Mouse (Mus musculus) midbrain, embryonic 14.5 days (tissue): ENCODE measurements around the gene Cln6. TPM values are rescaled to one million over a fixed set of nuclear protein-coding genes. Genes with fewer than 3 reads are reported as not detected.

Experiments used
- ATAC-seq: fragments of 200-750 bp; cut with Nextera tagmentation; 2 replicates; pipeline ENCODE4 v1.8.0; 2017; ENCODE audit warnings: moderate number of reproducible peaks, moderate library complexity; ENCODE audit not compliant: low FRiP score, low TSS enrichment
- DNase-seq: peaks from one replicate; pipeline ENCODE4 v3.0.0-alpha.2; 2015
- H3K27ac ChIP-seq: fragments of 300-500 bp; sonication (generic); replicated peaks from 2 replicates; pipeline ENCODE4 v1.5.1; 2014; ENCODE audit warnings: mild to moderate bottlenecking, low read depth, low read length, moderate library complexity
- H3K27me3 ChIP-seq: fragments of 300-500 bp; sonication (generic); 2 replicates; pipeline ENCODE4 v1.6.1; 2014; ENCODE audit warnings: low read length, control low read depth, mixed read lengths; ENCODE audit not compliant: control insufficient read depth, insufficient read depth
- H3K36me3 ChIP-seq: fragments of 300-500 bp; sonication (generic); 2 replicates; pipeline ENCODE4 v1.6.1; 2014; ENCODE audit warnings: low read length, control low read depth; ENCODE audit not compliant: control insufficient read depth, insufficient read depth
- H3K4me1 ChIP-seq: fragments of 300-500 bp; sonication (generic); 2 replicates; pipeline ENCODE4 v1.6.1; 2014; ENCODE audit warnings: mild to moderate bottlenecking, antibody characterized with exemption, low read length, control low read depth; ENCODE audit not compliant: control insufficient read depth, insufficient read depth
- H3K4me2 ChIP-seq: fragments of 300-500 bp; sonication (generic); 2 replicates; pipeline ENCODE4 v1.6.1; 2014; ENCODE audit warnings: mild to moderate bottlenecking, low read length, moderate library complexity
- H3K4me3 ChIP-seq: fragments of 300-500 bp; sonication (generic); replicated peaks from 2 replicates; pipeline ENCODE4 v1.5.1; 2014; ENCODE audit warnings: low read depth, low read length
- H3K9ac ChIP-seq: fragments of 300-500 bp; sonication (generic); replicated peaks from 2 replicates; pipeline ENCODE4 v1.6.1; 2014; ENCODE audit warnings: mild to moderate bottlenecking, low read length, moderate library complexity
- H3K9me3 ChIP-seq: fragments of 300-500 bp; sonication (generic); 2 replicates; pipeline ENCODE4 v1.6.1; 2016; ENCODE audit warnings: low read length, control low read depth, mixed read lengths; ENCODE audit not compliant: control insufficient read depth
- WGBS: fragments of 180-500 bp; shearing (Covaris S2); extraction: QIAGEN DNeasy Blood & Tissue Kit; methylation state at CpG from one replicate; pipeline ENCODE4 v1.1.7; 2014; 5-methylcytosine and 5-hydroxymethylcytosine counted together
- polyA plus RNA-seq: library from polyadenylated mRNA; unstranded; fragments of >200 nt; fragmentation: Nextera tagmentation; extraction: Ambion mirVana; gene quantifications from 2 replicates; pipeline ENCODE4 v1.2.1, GENCODE M21; 2014

Gene Cln6
- polyA plus RNA-seq, 1 experiment from 2014 or later, result 5.2 TPM

DNA sequence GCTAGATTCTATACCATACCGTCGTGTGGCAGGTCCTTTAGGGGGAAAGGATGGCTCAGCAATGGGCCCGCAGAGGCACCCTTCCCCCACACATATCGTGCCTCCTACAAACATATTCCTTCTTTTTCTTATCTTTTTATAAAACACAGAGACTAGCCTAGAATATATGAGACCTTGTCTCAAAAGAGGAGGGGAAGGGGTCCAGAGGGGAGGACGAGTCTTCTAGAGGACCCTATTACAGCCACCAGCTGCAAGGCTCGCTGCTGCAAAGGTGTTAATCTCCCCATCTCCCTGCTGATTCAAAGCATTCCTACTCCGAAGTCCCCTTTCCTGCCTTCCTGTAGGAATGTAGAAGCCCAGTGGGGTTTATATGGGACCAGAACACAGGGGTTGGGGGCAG lies 12.1 kb upstream of the Cln6 start:
- H3K4me3 ChIP-seq, result no peak overlapping the region
- 5% methylated on average over 7 of the region's 7 CpGs for WGBS
- H3K27me3 ChIP-seq, result no peaks in the 10 kb centered on the region
- no peaks in the 10 kb centered on the region for H3K36me3 ChIP-seq
- H3K27ac ChIP-seq, result peak overlapping the region; percentile 55
- DNase-seq (no peak), ATAC-seq (no peak)
- H3K4me1 ChIP-seq, result peaks cover 15% of the 10 kb centered on the region
- H3K4me2 ChIP-seq, result peak overlapping the region; percentile 13; the same call in 1 of the 2 replicates
- H3K9ac ChIP-seq, result no peak overlapping the region
- no peaks in the 10 kb centered on the region for H3K9me3 ChIP-seq

DNA sequence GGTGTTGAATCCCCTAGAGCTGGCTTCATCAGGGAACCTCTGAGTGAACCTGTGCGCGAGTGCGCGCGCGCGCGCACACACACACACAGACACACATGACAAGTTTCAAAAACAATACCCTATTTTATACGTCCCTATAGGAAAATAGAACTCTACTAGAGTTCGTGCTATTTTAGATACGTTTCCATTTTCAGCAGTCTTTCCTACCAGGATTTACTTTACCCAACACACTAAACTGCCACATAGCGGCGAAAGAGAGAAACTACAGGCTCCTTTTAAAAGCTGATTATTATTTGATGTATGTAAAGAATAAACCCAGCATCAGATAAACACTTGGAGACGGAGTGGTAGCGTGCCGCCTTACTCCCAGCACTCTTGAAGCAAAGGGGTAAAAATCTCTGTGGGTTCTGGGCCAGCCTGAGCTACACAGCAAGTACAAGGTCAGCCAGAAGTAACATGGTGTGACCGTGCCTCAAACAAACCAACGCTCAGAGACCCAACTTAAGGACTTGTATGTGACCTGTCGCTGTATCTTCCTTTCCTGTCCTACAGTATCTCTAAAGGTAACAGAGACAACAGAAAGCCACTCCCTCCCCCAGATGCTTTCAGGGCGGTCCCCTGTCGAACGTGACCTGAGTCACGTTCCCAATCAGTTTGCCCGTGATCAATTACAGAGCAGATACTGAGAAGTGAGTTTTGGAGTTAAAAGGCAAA lies 10.5 kb upstream of the Cln6 start:
- H3K9me3 ChIP-seq, result no peaks in the 10 kb centered on the region
- H3K27ac ChIP-seq, result peak overlapping the region; percentile 60; the same call in 1 of the 2 replicates
- peak overlapping the region; percentile 54 for H3K4me2 ChIP-seq
- no peaks in the 10 kb centered on the region for H3K36me3 ChIP-seq
- no peaks in the 10 kb centered on the region for H3K27me3 ChIP-seq
- ATAC-seq, result no peak
- H3K9ac ChIP-seq, result no peak overlapping the region; the same call in 1 of the 2 replicates
- H3K4me3 ChIP-seq, result peak overlapping the region; percentile 32
- H3K4me1 ChIP-seq, result peaks cover 15% of the 10 kb centered on the region
- DNase-seq, result peak; percentile 84
- WGBS, result 7% methylated on average over 24 of the region's 24 CpGs

DNA sequence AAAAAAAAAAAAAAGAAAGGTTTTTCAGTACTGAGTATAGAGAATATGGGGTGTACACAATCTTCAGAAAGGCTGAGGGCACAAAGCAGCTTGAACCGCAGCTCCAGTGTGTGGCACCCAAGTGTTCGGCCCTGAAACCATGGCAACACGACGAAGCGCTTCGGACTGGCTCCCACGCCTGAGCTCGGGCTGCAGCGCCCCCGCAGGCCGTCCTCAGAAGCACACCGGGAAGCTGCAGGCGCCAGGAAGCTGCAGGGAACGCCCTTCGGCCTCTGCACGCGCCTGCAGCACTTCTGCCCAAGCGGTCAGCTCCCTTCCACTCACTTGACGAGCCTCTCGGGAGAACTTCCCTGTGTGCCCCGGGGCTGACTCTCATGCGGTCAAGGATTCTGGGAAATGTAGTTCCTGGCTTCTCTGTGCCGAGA lies 9.9 kb upstream of the Cln6 start:
- H3K9ac ChIP-seq, result no peak overlapping the region; the same call in 1 of the 2 replicates
- H3K36me3 ChIP-seq, result no peaks in the 10 kb centered on the region

DNA sequence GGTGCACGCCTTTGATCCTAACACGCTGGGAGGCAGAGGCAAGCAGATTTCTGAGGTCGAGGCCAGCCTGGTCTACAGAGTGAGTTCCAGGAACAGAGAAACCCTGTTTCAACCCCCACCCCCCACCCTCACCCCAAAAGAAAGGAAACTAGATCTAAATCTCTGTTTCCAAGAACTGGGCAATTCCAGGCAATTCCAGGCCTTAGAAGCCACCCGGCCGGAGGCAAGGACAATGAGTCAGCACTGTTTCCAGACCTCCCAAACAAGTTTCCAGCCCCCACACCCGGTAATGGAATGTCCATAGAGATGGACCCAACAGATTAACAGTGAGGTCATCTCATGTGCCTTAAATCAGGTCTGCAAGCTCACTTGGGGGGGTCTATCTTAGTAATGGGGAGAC lies 8.7 kb upstream of the Cln6 start:
- ATAC-seq, result no peak
- WGBS, result 83% methylated on average over 6 of the region's 6 CpGs

More for the DNA sequence above, 9.9 kb upstream of the Cln6 start:
- H3K4me3 ChIP-seq, result peak overlapping the region; percentile 32
- ATAC-seq, result peak; percentile 92
- H3K27ac ChIP-seq, result no peak overlapping the region
- H3K4me2 ChIP-seq, result peak overlapping the region; percentile 54
- no peaks in the 10 kb centered on the region for H3K9me3 ChIP-seq
- no peaks in the 10 kb centered on the region for H3K27me3 ChIP-seq
- WGBS, result under 1% methylated on average over 23 of the region's 23 CpGs
- H3K4me1 ChIP-seq, result peaks cover 15% of the 10 kb centered on the region
- peak; percentile 95 for DNase-seq

DNA sequence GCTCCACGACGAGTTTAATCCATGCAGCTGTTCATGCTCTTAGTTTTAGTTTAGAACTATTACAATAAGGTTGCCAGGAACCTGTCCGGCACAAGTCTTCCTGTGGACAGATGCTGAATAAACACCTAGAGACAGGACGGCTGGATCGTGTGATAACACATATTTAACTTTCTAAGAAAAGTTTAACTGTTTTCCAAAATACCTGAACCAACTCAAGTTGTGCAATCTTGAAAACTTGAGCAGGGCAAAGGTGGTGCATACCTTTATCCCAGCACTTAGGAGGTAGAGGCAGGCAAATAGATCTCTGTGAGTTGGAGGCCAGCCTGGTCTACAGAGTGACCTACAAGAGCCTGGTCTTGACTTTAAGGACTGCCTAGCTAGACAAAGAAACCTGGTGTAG lies 3.7 kb upstream of the Cln6 start:
- Histone ChIP-seq H3K4me1 (peaks cover 14% of the 10 kb centered on the region; the same call in 1 of the 2 replicates), H3K9ac (no peak overlapping the region), H3K27me3 (no peaks in the 10 kb centered on the region), H3K27ac (no peak overlapping the region), H3K9me3 (no peaks in the 10 kb centered on the region), H3K36me3 (no peaks in the 10 kb centered on the region), H3K4me2 (no peak overlapping the region), H3K4me3 (no peak overlapping the region)
- DNase-seq (no peak), ATAC-seq (no peak)
- 85% methylated on average over 5 of the region's 5 CpGs for WGBS

More for the DNA sequence above, 8.7 kb upstream of the Cln6 start:
- Histone ChIP-seq H3K4me1 (peaks cover 15% of the 10 kb centered on the region), H3K27me3 (no peaks in the 10 kb centered on the region), H3K9me3 (no peaks in the 10 kb centered on the region), H3K4me2 (no peak overlapping the region), H3K9ac (no peak overlapping the region), H3K4me3 (no peak overlapping the region), H3K36me3 (no peaks in the 10 kb centered on the region), H3K27ac (no peak overlapping the region)
- no peak for DNase-seq

DNA sequence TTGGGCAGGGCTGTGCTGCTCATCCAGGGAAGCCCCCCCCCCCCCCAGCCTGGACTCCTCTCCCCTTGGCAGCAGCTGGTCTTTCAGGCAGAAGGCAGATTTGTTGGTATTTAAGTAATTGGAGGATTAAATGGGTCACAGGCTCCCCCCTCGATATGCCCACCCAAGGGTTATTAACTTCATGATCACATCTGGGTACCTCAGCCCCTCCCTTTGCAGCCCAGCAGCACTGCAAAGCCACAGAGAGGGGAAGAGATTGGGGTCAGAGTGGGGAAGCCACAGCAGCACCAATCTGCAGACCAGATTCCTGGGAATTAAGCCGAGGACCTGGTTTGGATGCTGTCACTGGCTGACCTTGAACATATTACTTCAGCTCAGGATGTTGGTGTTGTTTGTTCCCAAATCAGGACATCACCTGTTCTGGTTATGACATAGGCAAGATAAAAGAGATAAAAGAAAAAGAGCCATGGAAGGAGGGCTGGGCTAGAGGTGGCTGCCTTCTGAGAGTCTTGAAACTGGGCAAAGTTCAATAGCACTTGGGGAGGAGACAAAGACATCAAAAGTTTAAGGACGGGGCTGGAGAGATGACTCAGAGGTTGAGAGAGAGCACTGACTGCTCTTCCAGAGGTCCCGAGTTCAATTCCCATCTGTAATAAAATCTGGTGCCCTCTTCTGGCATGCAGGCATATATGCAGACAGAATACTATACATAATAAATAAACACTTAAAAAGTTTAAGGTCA lies 2.7 kb upstream of the Cln6 start:
- whole genome bisulfite sequencing, result 50% methylated on average over 4 of the region's 4 CpGs
- Histone ChIP-seq H3K4me2 (no peak overlapping the region), H3K4me1 (peaks cover 14% of the 10 kb centered on the region; the same call in 1 of the 2 replicates), H3K36me3 (no peaks in the 10 kb centered on the region), H3K4me3 (no peak overlapping the region), H3K9ac (no peak overlapping the region), H3K27me3 (no peaks in the 10 kb centered on the region), H3K9me3 (no peaks in the 10 kb centered on the region), H3K27ac (no peak overlapping the region)
- no peak for DNase-seq
- ATAC-seq, result no peak

DNA sequence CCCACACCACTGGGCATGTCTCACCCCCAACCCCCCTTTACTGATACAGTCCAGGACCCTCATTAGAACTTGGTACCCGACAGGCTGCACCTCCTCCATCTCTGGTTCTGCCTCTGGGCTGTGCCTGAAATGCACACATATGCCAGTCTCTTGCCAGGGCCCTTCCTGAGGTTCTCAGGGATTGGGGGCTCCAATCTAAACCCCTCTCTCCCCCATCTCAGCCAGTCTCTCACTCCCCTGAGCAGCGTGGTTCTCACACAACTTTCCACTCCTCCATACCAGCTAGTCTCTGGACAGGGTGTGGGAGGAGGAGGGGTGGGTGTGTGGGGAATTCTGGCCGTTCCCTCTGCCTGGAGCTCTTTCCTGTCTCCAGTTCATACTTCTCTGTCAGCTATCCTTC lies 974 bp upstream of the Cln6 start:
- Histone ChIP-seq H3K9ac (no peak overlapping the region), H3K27me3 (no peaks in the 10 kb centered on the region), H3K4me1 (peaks cover 14% of the 10 kb centered on the region; the same call in 1 of the 2 replicates), H3K4me3 (no peak overlapping the region), H3K36me3 (no peaks in the 10 kb centered on the region), H3K4me2 (no peak overlapping the region; the same call in 1 of the 2 replicates), H3K27ac (0 out of 2 replicates have a peak overlapping the region, but pooled peaks have one; percentile 0), H3K9me3 (no peaks in the 10 kb centered on the region)
- 54% methylated on average over 3 of the region's 3 CpGs for WGBS
- no peak for ATAC-seq
- no peak for DNase-seq

GRCm38 (mm10) chr9:62838146-62838505 lies 459 bp upstream of the Cln6 start:
- H3K36me3 ChIP-seq, result no peaks in the 10 kb centered on the region
- H3K4me2 ChIP-seq, result peak overlapping the region; percentile 94
- WGBS, result 18% methylated on average over 8 of the region's 8 CpGs
- DNase-seq (no peak), ATAC-seq (no peak; the same call in 1 of the 2 replicates)
- H3K9ac ChIP-seq, result peak overlapping the region; percentile 75; the same call in 1 of the 2 replicates
- peaks cover 14% of the 10 kb centered on the region; the same call in 1 of the 2 replicates for H3K4me1 ChIP-seq
- no peaks in the 10 kb centered on the region for H3K27me3 ChIP-seq
- no peaks in the 10 kb centered on the region for H3K9me3 ChIP-seq
- H3K27ac ChIP-seq, result 0 out of 2 replicates have a peak overlapping the region, but pooled peaks have one; percentile 13
- H3K4me3 ChIP-seq, result peak overlapping the region; percentile 63
